Mouse (Mus musculus) kidney, embryonic 15.5 days (tissue): ENCODE measurements around the gene Psenen. TPM values are rescaled to one million over a fixed set of nuclear protein-coding genes. Genes with fewer than 3 reads are reported as not detected.

Source experiments
- ATAC-seq: fragments of 200-750 bp; cut with Nextera tagmentation; replicated peaks from 2 replicates; pipeline ENCODE4 v1.8.0; 2017; ENCODE audit warnings: moderate TSS enrichment; ENCODE audit not compliant: low FRiP score
- H3K27ac ChIP-seq: fragments of 300-500 bp; sonication (generic); 2 replicates; pipeline ENCODE4 v1.5.1; 2015; ENCODE audit warnings: mild to moderate bottlenecking, inconsistent platforms
- H3K27me3 ChIP-seq: fragments of 300-500 bp; sonication (generic); 2 replicates; pipeline ENCODE4 v1.6.1; 2015; ENCODE audit warnings: inconsistent platforms
- H3K36me3 ChIP-seq: fragments of 300-500 bp; sonication (generic); 2 replicates; pipeline ENCODE4 v1.6.1; 2015; ENCODE audit warnings: inconsistent platforms
- H3K4me1 ChIP-seq: fragments of 300-500 bp; sonication (generic); 2 replicates; pipeline ENCODE4 v1.6.1; 2015; ENCODE audit warnings: inconsistent platforms
- H3K4me2 ChIP-seq: fragments of 300-500 bp; sonication (generic); 2 replicates; pipeline ENCODE4 v1.6.1; 2015; ENCODE audit warnings: moderate library complexity, mild to moderate bottlenecking, inconsistent platforms
- H3K4me3 ChIP-seq: fragments of 300-500 bp; sonication (generic); replicated peaks from 2 replicates; pipeline ENCODE4 v1.5.1; 2015; ENCODE audit warnings: mild to moderate bottlenecking, inconsistent platforms
- H3K9ac ChIP-seq: fragments of 300-500 bp; sonication (generic); 2 replicates; pipeline ENCODE4 v1.6.1; 2015; ENCODE audit warnings: mild to moderate bottlenecking, inconsistent platforms
- H3K9me3 ChIP-seq: fragments of 300-500 bp; sonication (generic); replicated peaks from 2 replicates; pipeline ENCODE4 v1.6.1; 2016; ENCODE audit warnings: inconsistent platforms
- WGBS: fragments of 180-500 bp; shearing (Covaris S2); methylation state at CpG from one replicate; pipeline ENCODE4 v1.1.7; 2015; ENCODE audit warnings: mixed read lengths; 5-methylcytosine and 5-hydroxymethylcytosine counted together
- polyA plus RNA-seq: library from polyadenylated mRNA; unstranded; fragments of >200 nt; fragmentation: Nextera tagmentation; extraction: Ambion mirVana; gene quantifications from 2 replicates; pipeline ENCODE4 v1.2.1, GENCODE M21; 2015

Gene Psenen
- polyA plus RNA-seq, 1 experiment from 2014 or later: 152 TPM

- no peak overlapping the region for H3K4me3 ChIP-seq
- H3K9ac ChIP-seq: no peak overlapping the region
- 81% methylated on average over 5 of the region's 5 CpGs for WGBS
- ATAC-seq: no peak
- H3K36me3 ChIP-seq: no peaks in the 10 kb centered on the region
- H3K27ac ChIP-seq: no peak overlapping the region
- 0 out of 2 replicates have a peak, but pooled peaks cover 3% of the 10 kb centered on the region for H3K27me3 ChIP-seq
- no peaks in the 10 kb centered on the region for H3K9me3 ChIP-seq
- no peak overlapping the region for H3K4me2 ChIP-seq
- peaks cover 14% of the 10 kb centered on the region for H3K4me1 ChIP-seq
Observed at GRCm38 (mm10) chr7:30596811-30597210, 33.4 kb upstream of the Psenen start.

DNA sequence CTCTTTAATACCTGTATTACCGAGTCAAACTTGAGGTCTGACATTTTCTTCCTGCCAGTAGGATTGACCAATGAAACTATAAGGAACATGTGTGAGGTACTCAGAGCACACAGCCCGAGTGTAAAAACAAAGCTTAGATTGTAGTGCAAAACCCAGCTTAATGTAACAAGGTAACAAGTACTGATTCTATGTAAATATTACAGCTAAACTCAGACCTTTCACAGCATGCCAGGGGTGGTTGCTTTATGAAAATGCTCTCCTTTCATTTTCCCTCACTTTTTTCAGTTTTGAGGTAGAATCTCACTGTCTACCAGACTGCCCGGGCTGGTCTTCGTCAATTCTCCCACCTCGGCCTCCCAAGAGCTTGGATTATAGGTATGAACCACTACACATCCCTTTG is 32.7 kb upstream of the Psenen start:
- Histone ChIP-seq H3K27me3 (0 out of 2 replicates have a peak, but pooled peaks cover 3% of the 10 kb centered on the region), H3K9me3 (no peaks in the 10 kb centered on the region), H3K36me3 (no peaks in the 10 kb centered on the region), H3K4me2 (no peak overlapping the region), H3K27ac (no peak overlapping the region), H3K4me1 (peaks cover 14% of the 10 kb centered on the region), H3K4me3 (no peak overlapping the region), H3K9ac (no peak overlapping the region)
- WGBS: 86% methylated on average over 5 of the region's 5 CpGs
- ATAC-seq: no peak

- Histone ChIP-seq H3K27me3 (0 out of 2 replicates have a peak, but pooled peaks cover 3% of the 10 kb centered on the region), H3K9ac (no peak overlapping the region)
Observed at GRCm38 (mm10) chr7:30594510-30595024, 31.1 kb upstream of the Psenen start.

DNA sequence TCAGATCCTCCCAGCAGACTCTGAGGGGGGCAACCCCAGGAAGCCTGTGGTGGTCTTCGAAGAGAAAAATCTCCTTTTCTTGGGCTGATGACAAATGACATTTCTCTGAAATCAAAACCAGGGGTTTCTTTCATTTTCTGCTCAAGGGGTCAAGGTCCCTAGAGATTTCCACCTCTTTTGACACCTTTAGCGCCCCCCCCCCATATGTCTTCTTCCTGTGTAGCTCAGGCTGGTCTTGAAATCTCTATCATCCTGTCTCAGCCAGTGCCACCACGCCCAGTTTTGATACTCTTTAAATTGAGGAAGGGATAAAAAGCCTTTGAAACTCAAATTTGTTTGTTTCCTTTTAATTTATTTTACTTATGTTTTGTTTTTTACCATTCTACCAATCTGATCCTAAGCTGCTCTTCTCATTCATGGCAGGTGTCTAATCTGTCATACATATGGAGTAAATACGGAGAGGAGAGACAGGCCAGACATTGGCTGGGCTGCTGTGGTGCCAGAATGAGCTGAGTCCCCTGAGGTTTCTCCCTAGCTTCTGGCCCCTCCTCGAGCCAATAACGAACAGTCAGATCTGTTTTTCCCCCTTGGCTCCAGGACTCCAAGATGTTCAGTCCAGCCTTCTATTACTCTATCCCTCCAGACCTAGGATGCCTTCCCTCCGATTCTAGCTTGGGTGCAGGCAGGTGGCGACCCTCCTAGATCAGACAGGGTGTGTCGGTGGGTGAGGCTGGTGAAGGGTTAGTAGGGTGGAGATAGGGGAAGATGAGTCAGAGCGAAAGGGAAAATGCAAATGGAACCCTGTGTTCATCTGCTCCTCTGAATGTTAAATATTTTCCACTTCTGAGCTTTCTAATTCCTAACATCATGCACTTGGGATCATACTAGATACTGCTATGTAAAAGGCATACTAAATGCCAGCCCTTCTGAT is 30.4 kb upstream of the Psenen start:
- 82% methylated on average over 10 of the region's 10 CpGs for WGBS
- peaks cover 11% of the 10 kb centered on the region for H3K4me1 ChIP-seq
- no peak for ATAC-seq
- H3K4me2 ChIP-seq: no peak overlapping the region
- H3K27me3 ChIP-seq: 0 out of 2 replicates have a peak, but pooled peaks cover 3% of the 10 kb centered on the region
- no peaks in the 10 kb centered on the region for H3K36me3 ChIP-seq
- H3K9ac ChIP-seq: no peak overlapping the region
- no peak overlapping the region for H3K27ac ChIP-seq
- H3K9me3 ChIP-seq: no peaks in the 10 kb centered on the region
- H3K4me3 ChIP-seq: no peak overlapping the region

More at GRCm38 (mm10) chr7:30594510-30595024, 31.1 kb upstream of the Psenen start:
- no peak overlapping the region for H3K4me3 ChIP-seq
- no peaks in the 10 kb centered on the region for H3K9me3 ChIP-seq
- no peak overlapping the region for H3K4me2 ChIP-seq
- no peak for ATAC-seq
- peaks cover 12% of the 10 kb centered on the region for H3K4me1 ChIP-seq
- no peaks in the 10 kb centered on the region for H3K36me3 ChIP-seq
- 61% methylated on average over 4 of the region's 4 CpGs for WGBS
- H3K27ac ChIP-seq: no peak overlapping the region

- WGBS: 48% methylated on average over 5 of the region's 5 CpGs
- Histone ChIP-seq H3K27me3 (0 out of 2 replicates have a peak, but pooled peaks cover 3% of the 10 kb centered on the region), H3K4me2 (no peak overlapping the region), H3K4me3 (no peak overlapping the region), H3K27ac (no peak overlapping the region), H3K4me1 (peaks cover 11% of the 10 kb centered on the region), H3K36me3 (no peaks in the 10 kb centered on the region), H3K9me3 (no peaks in the 10 kb centered on the region), H3K9ac (no peak overlapping the region)
- no peak for ATAC-seq
Observed at GRCm38 (mm10) chr7:30592772-30593423, 29.5 kb upstream of the Psenen start.

- 0 out of 2 replicates have a peak, but pooled peaks cover 3% of the 10 kb centered on the region for H3K27me3 ChIP-seq
- no peak overlapping the region for H3K4me2 ChIP-seq
- H3K9me3 ChIP-seq: no peaks in the 10 kb centered on the region
- no peak for ATAC-seq
- peaks cover 1% of the 10 kb centered on the region for H3K36me3 ChIP-seq
- peaks cover 23% of the 10 kb centered on the region for H3K4me1 ChIP-seq
- H3K9ac ChIP-seq: no peak overlapping the region
- 61% methylated on average over 4 of the region's 4 CpGs for WGBS
- no peak overlapping the region for H3K27ac ChIP-seq
- H3K4me3 ChIP-seq: no peak overlapping the region
Observed at GRCm38 (mm10) chr7:30591605-30591951, 28.2 kb upstream of the Psenen start.

GRCm38 (mm10) chr7:30590927-30591604 is 27.6 kb upstream of the Psenen start:
- H3K4me2 ChIP-seq: no peak overlapping the region
- H3K27me3 ChIP-seq: 0 out of 2 replicates have a peak, but pooled peaks cover 3% of the 10 kb centered on the region

GRCm38 (mm10) chr7:30589435-30590301 is 26.2 kb upstream of the Psenen start:
- Histone ChIP-seq H3K4me3 (peak overlapping the region; percentile 72), H3K9ac (peak overlapping the region; percentile 97), H3K27ac (peak overlapping the region; percentile 94), H3K4me2 (peak overlapping the region; percentile 90), H3K4me1 (peaks cover 26% of the 10 kb centered on the region), H3K27me3 (0 out of 2 replicates have a peak, but pooled peaks cover 3% of the 10 kb centered on the region), H3K36me3 (peaks cover 20% of the 10 kb centered on the region), H3K9me3 (no peaks in the 10 kb centered on the region)
- WGBS: 25% methylated on average over 40 of the region's 40 CpGs
- ATAC-seq: peak; percentile 72

More at GRCm38 (mm10) chr7:30590927-30591604, 27.6 kb upstream of the Psenen start:
- 89% methylated on average over 9 of the region's 9 CpGs for WGBS
- peaks cover 26% of the 10 kb centered on the region for H3K4me1 ChIP-seq
- H3K27ac ChIP-seq: no peak overlapping the region
- H3K4me3 ChIP-seq: no peak overlapping the region
- H3K9ac ChIP-seq: no peak overlapping the region; the same call in 1 of the 2 replicates
- no peak for ATAC-seq
- H3K36me3 ChIP-seq: peaks cover 6% of the 10 kb centered on the region
- H3K9me3 ChIP-seq: no peaks in the 10 kb centered on the region

DNA sequence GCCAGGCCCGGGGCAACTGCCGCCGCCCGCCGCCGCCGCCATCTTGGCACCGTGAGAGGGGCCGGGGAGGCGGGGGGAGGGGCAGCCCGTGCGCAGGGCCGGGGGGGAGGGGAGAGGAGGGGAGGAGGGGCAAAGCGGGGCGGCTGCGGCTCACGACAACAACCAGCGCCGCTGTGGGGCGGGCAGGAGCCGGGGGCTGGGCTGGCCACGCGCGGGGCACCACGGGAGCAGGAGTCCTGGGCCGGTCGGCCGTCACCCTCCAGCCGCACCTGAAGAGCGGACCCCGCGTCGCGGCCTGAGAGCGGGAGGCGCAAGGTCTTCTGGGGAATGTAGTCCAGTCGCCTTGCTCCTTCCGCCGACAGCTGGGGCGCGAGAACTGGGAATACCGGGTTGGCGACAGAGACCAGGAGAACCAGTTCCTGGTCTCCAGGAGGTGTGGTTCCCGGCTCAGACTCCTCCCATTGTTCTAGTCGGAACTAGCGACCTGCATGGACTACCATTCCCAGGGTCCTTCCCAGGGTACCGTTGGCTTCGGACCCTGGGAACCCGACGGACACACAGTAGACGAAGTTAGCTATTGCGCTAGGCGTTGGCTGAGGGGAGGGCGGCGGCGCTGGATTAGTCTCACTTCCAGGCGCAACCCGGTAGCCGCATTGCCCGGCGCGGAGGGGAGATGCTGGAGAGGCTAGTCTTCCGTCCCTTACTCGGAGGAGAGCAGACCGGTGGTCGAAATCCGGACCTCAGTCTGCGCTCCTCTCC is 25.4 kb upstream of the Psenen start, which contains the start of gene Kmt2b:
Kmt2b (minus strand) TSS at position 51 of the 759 bp plus-strand sequence.
- peaks cover 26% of the 10 kb centered on the region for H3K4me1 ChIP-seq
- ATAC-seq: peak; percentile 97
- peak within 1 kb of the TSS; percentile 94 for H3K27ac ChIP-seq
- no peaks in the 10 kb centered on the region for H3K27me3 ChIP-seq
- H3K9me3 ChIP-seq: no peaks in the 10 kb centered on the region
- H3K4me3 ChIP-seq: peak within 1 kb of the TSS; percentile 72
- WGBS: under 1% methylated on average over 54 of the region's 68 CpGs
- peak within 1 kb of the TSS; percentile 97 for H3K9ac ChIP-seq
- H3K4me2 ChIP-seq: peak within 1 kb of the TSS; percentile 90
- H3K36me3 ChIP-seq: peaks cover 28% of the 10 kb centered on the region

DNA sequence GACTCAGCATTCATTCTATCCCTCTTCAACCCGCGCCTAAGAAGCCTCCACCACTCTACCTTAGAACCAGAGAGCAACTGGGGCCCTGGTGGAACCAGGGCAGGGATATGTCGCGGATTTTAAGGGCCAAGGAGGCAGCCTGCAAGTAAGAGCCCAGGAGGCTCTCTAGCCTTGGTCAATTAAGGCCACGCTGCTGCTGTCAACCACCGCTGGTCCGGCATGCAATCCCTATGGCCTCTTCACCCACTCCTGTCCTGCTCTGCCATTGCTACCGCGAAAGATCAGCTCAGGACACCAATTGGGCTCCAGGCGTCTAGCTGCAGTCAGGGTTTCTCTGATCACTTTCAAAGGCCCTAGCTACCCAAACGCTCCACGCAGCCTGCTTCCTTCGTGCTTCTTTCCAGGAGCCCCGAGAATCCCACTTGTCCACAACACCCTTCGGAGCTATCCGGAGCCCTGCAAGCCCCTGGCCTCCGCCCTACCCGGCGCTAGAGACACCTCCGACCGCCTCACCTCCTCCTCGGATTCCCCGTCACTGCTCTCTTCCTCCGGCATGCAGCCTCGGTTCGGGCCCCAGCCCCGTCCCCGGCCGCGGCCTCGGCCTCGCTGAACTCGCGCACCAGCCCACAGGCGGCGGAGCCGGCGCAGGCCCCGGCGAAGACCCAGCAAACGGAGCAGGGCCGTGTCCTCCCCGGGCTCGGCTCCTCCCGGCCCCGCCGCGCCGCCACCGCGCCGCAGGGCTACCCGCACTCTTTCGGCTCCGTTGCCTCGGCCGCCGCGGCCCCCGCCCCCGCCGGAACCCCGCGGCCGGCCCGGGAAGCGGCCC is 24.6 kb upstream of the Psenen start:
- no peaks in the 10 kb centered on the region for H3K27me3 ChIP-seq
- no peaks in the 10 kb centered on the region for H3K9me3 ChIP-seq
- H3K4me3 ChIP-seq: peak overlapping the region; percentile 72
- peaks cover 26% of the 10 kb centered on the region for H3K4me1 ChIP-seq
- WGBS: under 1% methylated on average over 66 of the region's 67 CpGs
- peaks cover 36% of the 10 kb centered on the region for H3K36me3 ChIP-seq
- H3K9ac ChIP-seq: peak overlapping the region; percentile 97
- peak overlapping the region; percentile 94 for H3K27ac ChIP-seq
- ATAC-seq: peak; percentile 34
- H3K4me2 ChIP-seq: peak overlapping the region; percentile 90
